Mouse (Mus musculus): ENCODE measurements around the gene Gm20695. TPM values are rescaled to one million over a fixed set of nuclear protein-coding genes. Genes with fewer than 3 reads are reported as not detected.
"Not testable (repeated sequence)": the region's sequence is repeated elsewhere in the genome, so short reads cannot be mapped to it uniquely, and the experiment has no call there.

Gm20695 gene
- polyA plus RNA-seq, 1 experiment from 2014 or later = 4.4 TPM

- WGBS = 68% methylated on average over 3 of the region's 3 CpGs
- ATAC-seq (replicated peaks; ENCODE audit: insufficient number of reproducible peaks, low FRiP score, low TSS enrichment, low read depth) = no peak
- no peaks in the 10 kb centered on the region for H3K4me1 ChIP-seq (ENCODE audit: control insufficient read depth, insufficient read depth, low read length)
- H3K4me3 ChIP-seq (ENCODE audit: low read depth, low read length) = no peak overlapping the region
- DNase-seq (ENCODE audit: low spot score) = no peak
- H3K9me3 ChIP-seq (replicated peaks; ENCODE audit: control insufficient read depth, low read length) = no peaks in the 10 kb centered on the region
- H3K4me2 ChIP-seq (ENCODE audit: low read depth, low read length) = no peak overlapping the region
- no peaks in the 10 kb centered on the region for H3K27me3 ChIP-seq (ENCODE audit: control insufficient read depth, insufficient read depth, low read length)
- H3K36me3 ChIP-seq (replicated peaks; ENCODE audit: control insufficient read depth, insufficient read depth, low read depth, low read length) = no peaks in the 10 kb centered on the region
- H3K27ac ChIP-seq (replicated peaks; ENCODE audit: low read depth, low read length) = no peak overlapping the region
- no peak overlapping the region for H3K9ac ChIP-seq (replicated peaks; ENCODE audit: low read length)
Measured at GRCm38 (mm10) chr16:3848416-3848815, 36.0 kb upstream of the Gm20695 start.

DNA sequence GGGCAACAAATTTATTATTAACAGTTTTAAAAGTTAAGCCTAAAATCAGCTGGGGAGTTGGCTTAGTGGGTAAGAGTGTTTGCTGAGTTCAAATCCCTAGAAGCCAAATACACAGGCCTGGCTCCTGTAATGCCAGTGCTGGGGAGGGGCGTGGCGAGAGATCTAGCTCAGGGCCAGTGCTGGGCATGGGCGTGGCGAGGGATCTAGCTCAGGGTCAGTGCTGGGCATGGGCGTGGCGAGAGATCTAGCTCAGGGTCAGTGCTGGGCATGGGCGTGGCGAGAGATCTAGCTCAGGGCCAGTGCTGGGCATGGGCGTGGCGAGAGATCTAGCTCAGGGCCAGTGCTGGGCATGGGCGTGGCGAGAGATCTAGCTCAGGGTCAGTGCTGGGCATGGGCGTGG, 33.1 kb upstream of the Gm20695 start:
- WGBS = 84% methylated on average over 13 of the region's 13 CpGs
- H3K4me1 ChIP-seq (ENCODE audit: control insufficient read depth, insufficient read depth, low read length); H3K27ac ChIP-seq (replicated peaks; ENCODE audit: low read depth, low read length); H3K9ac ChIP-seq (replicated peaks; ENCODE audit: low read length); DNase-seq (ENCODE audit: low spot score); H3K9me3 ChIP-seq (replicated peaks; ENCODE audit: control insufficient read depth, low read length); H3K4me2 ChIP-seq (ENCODE audit: low read depth, low read length); H3K4me3 ChIP-seq (ENCODE audit: low read depth, low read length); H3K36me3 ChIP-seq (replicated peaks; ENCODE audit: control insufficient read depth, insufficient read depth, low read depth, low read length); H3K27me3 ChIP-seq (ENCODE audit: control insufficient read depth, insufficient read depth, low read length); ATAC-seq (replicated peaks; ENCODE audit: insufficient number of reproducible peaks, low FRiP score, low TSS enrichment, low read depth): not testable (repeated sequence)

GRCm38 (mm10) chr16:3852586-3852985, 31.9 kb upstream of the Gm20695 start:
- H3K9ac ChIP-seq (replicated peaks; ENCODE audit: low read length) = no peak overlapping the region
- DNase-seq (ENCODE audit: low spot score) (no peak), ATAC-seq (replicated peaks; ENCODE audit: insufficient number of reproducible peaks, low FRiP score, low TSS enrichment, low read depth) (no peak)
- H3K36me3 ChIP-seq (replicated peaks; ENCODE audit: control insufficient read depth, insufficient read depth, low read depth, low read length) = no peaks in the 10 kb centered on the region
- H3K27ac ChIP-seq (replicated peaks; ENCODE audit: low read depth, low read length) = no peak overlapping the region
- no peaks in the 10 kb centered on the region for H3K4me1 ChIP-seq (ENCODE audit: control insufficient read depth, insufficient read depth, low read length)
- no peaks in the 10 kb centered on the region for H3K27me3 ChIP-seq (ENCODE audit: control insufficient read depth, insufficient read depth, low read length)
- H3K4me2 ChIP-seq (ENCODE audit: low read depth, low read length) = no peak overlapping the region
- no peak overlapping the region for H3K4me3 ChIP-seq (ENCODE audit: low read depth, low read length)
- no peaks in the 10 kb centered on the region for H3K9me3 ChIP-seq (replicated peaks; ENCODE audit: control insufficient read depth, low read length)
- 31% methylated on average over 12 of the region's 12 CpGs for WGBS

GRCm38 (mm10) chr16:3854437-3855182, 29.8 kb upstream of the Gm20695 start:
- DNase-seq (ENCODE audit: low spot score) (no peak), ATAC-seq (replicated peaks; ENCODE audit: insufficient number of reproducible peaks, low FRiP score, low TSS enrichment, low read depth) (no peak)
- Histone ChIP-seq H3K27ac (replicated peaks; ENCODE audit: low read depth, low read length) (no peak overlapping the region), H3K27me3 (ENCODE audit: control insufficient read depth, insufficient read depth, low read length) (no peaks in the 10 kb centered on the region), H3K36me3 (replicated peaks; ENCODE audit: control insufficient read depth, insufficient read depth, low read depth, low read length) (no peaks in the 10 kb centered on the region), H3K9ac (replicated peaks; ENCODE audit: low read length) (no peak overlapping the region), H3K9me3 (replicated peaks; ENCODE audit: control insufficient read depth, low read length) (no peaks in the 10 kb centered on the region), H3K4me3 (ENCODE audit: low read depth, low read length) (no peak overlapping the region), H3K4me2 (ENCODE audit: low read depth, low read length) (no peak overlapping the region), H3K4me1 (ENCODE audit: control insufficient read depth, insufficient read depth, low read length) (no peaks in the 10 kb centered on the region)
- WGBS = 64% methylated on average over 11 of the region's 11 CpGs

DNA sequence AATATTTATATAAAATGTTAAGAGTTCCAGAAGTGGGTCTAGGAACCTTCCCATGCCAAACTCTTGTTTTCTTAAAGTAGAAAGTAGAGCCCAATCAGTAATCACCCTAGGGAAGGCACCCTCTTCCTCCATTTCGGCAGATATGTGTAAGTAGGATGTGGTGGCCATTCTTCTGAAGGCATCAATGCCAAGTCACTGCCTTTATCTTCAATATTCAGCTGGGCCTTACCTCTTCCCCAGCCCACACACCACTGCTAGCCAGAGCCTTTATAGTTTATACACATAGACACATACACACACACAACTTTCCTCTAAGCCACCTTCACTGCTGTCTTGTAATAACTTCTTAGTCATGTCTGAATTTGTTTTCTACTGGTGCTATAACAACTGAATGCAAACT, 28.7 kb upstream of the Gm20695 start:
- Histone ChIP-seq H3K36me3 (replicated peaks; ENCODE audit: control insufficient read depth, insufficient read depth, low read depth, low read length) (no peaks in the 10 kb centered on the region), H3K4me1 (ENCODE audit: control insufficient read depth, insufficient read depth, low read length) (no peaks in the 10 kb centered on the region), H3K9me3 (replicated peaks; ENCODE audit: control insufficient read depth, low read length) (no peaks in the 10 kb centered on the region), H3K4me2 (ENCODE audit: low read depth, low read length) (no peak overlapping the region), H3K9ac (replicated peaks; ENCODE audit: low read length) (no peak overlapping the region), H3K27me3 (ENCODE audit: control insufficient read depth, insufficient read depth, low read length) (no peaks in the 10 kb centered on the region), H3K27ac (replicated peaks; ENCODE audit: low read depth, low read length) (no peak overlapping the region), H3K4me3 (ENCODE audit: low read depth, low read length) (no peak overlapping the region)
- whole genome bisulfite sequencing = 83% methylated on average over 1 of the region's 1 CpGs
- DNase-seq (ENCODE audit: low spot score) (no peak), ATAC-seq (replicated peaks; ENCODE audit: insufficient number of reproducible peaks, low FRiP score, low TSS enrichment, low read depth) (no peak)

GRCm38 (mm10) chr16:3859254-3859653, 25.2 kb upstream of the Gm20695 start:
- no peak overlapping the region for H3K9ac ChIP-seq (replicated peaks; ENCODE audit: low read length)
- no peaks in the 10 kb centered on the region for H3K36me3 ChIP-seq (replicated peaks; ENCODE audit: control insufficient read depth, insufficient read depth, low read depth, low read length)
- 89% methylated on average over 4 of the region's 4 CpGs for WGBS
- no peaks in the 10 kb centered on the region for H3K27me3 ChIP-seq (ENCODE audit: control insufficient read depth, insufficient read depth, low read length)
- no peak overlapping the region for H3K4me3 ChIP-seq (ENCODE audit: low read depth, low read length)
- DNase-seq (ENCODE audit: low spot score) (no peak), ATAC-seq (replicated peaks; ENCODE audit: insufficient number of reproducible peaks, low FRiP score, low TSS enrichment, low read depth) (no peak)
- H3K27ac ChIP-seq (replicated peaks; ENCODE audit: low read depth, low read length) = no peak overlapping the region
- no peaks in the 10 kb centered on the region for H3K4me1 ChIP-seq (ENCODE audit: control insufficient read depth, insufficient read depth, low read length)
- H3K9me3 ChIP-seq (replicated peaks; ENCODE audit: control insufficient read depth, low read length) = no peaks in the 10 kb centered on the region
- H3K4me2 ChIP-seq (ENCODE audit: low read depth, low read length) = no peak overlapping the region

- Histone ChIP-seq H3K9ac (replicated peaks; ENCODE audit: low read length) (peak overlapping the region; percentile 61), H3K36me3 (replicated peaks; ENCODE audit: control insufficient read depth, insufficient read depth, low read depth, low read length) (no peaks in the 10 kb centered on the region), H3K27me3 (ENCODE audit: control insufficient read depth, insufficient read depth, low read length) (no peaks in the 10 kb centered on the region), H3K4me1 (ENCODE audit: control insufficient read depth, insufficient read depth, low read length) (no peaks in the 10 kb centered on the region), H3K4me2 (ENCODE audit: low read depth, low read length) (peak overlapping the region; percentile 77), H3K4me3 (ENCODE audit: low read depth, low read length) (peak overlapping the region; percentile 53), H3K27ac (replicated peaks; ENCODE audit: low read depth, low read length) (no peak overlapping the region), H3K9me3 (replicated peaks; ENCODE audit: control insufficient read depth, low read length) (no peaks in the 10 kb centered on the region)
- whole genome bisulfite sequencing = 3% methylated on average over 16 of the region's 16 CpGs
- ATAC-seq (replicated peaks; ENCODE audit: insufficient number of reproducible peaks, low FRiP score, low TSS enrichment, low read depth) (peak; percentile 17; the same call in 1 of the 2 replicates), DNase-seq (ENCODE audit: low spot score) (no peak)
Measured at GRCm38 (mm10) chr16:3871815-3872214, 12.6 kb upstream of the Gm20695 start.

GRCm38 (mm10) chr16:3872216-3873047, 12.0 kb upstream of the Gm20695 start, which contains the start of gene Naa60:
TSS of gene Naa60 (plus strand) at chr16:3872375.
- Histone ChIP-seq H3K27ac (replicated peaks; ENCODE audit: low read depth, low read length) (no peak within 1 kb of the TSS), H3K4me2 (ENCODE audit: low read depth, low read length) (peak within 1 kb of the TSS; percentile 77), H3K27me3 (ENCODE audit: control insufficient read depth, insufficient read depth, low read length) (no peaks in the 10 kb centered on the region), H3K36me3 (replicated peaks; ENCODE audit: control insufficient read depth, insufficient read depth, low read depth, low read length) (no peaks in the 10 kb centered on the region), H3K4me1 (ENCODE audit: control insufficient read depth, insufficient read depth, low read length) (no peaks in the 10 kb centered on the region), H3K4me3 (ENCODE audit: low read depth, low read length) (peak within 1 kb of the TSS; percentile 53), H3K9ac (replicated peaks; ENCODE audit: low read length) (peak within 1 kb of the TSS; percentile 73), H3K9me3 (replicated peaks; ENCODE audit: control insufficient read depth, low read length) (no peaks in the 10 kb centered on the region)
- peak; percentile 93 for DNase-seq (ENCODE audit: low spot score)
- WGBS = 4% methylated on average over 47 of the region's 47 CpGs
- ATAC-seq (replicated peaks; ENCODE audit: insufficient number of reproducible peaks, low FRiP score, low TSS enrichment, low read depth) = peak; percentile 98

Measured in embryonic facial prominence, embryonic 11.5 days (tissue).